Mouse (Mus musculus) brown adipose tissue, adult 24 weeks (tissue): Measurements from ENCODE around the gene Rnf208. TPM values are rescaled to one million over a fixed set of nuclear protein-coding genes. Genes with fewer than 3 reads are reported as not detected.

ENCODE experiments used
- H3K27ac ChIP-seq: fragments of 200-500 bp; replicated peaks from 2 replicates; pipeline ENCODE4 v1.5.1; 2012; ENCODE audit warnings: low read depth, mild to moderate bottlenecking, low read length
- H3K4me1 ChIP-seq: fragments of 200-500 bp; 2 replicates; pipeline ENCODE4 v1.6.1; 2012; ENCODE audit warnings: low read length, mixed read lengths; ENCODE audit not compliant: control insufficient read depth, insufficient read depth, insufficient read length
- H3K4me3 ChIP-seq: fragments of 200-500 bp; 2 replicates; pipeline ENCODE4 v1.5.1; 2012; ENCODE audit warnings: low read depth, mild to moderate bottlenecking, low read length, moderate library complexity; ENCODE audit not compliant: insufficient read depth
- polyA plus RNA-seq: library from polyadenylated mRNA; stranded (reverse); fragments of >200 nt; gene quantifications from 2 replicates; pipeline ENCODE4 v1.2.4, GENCODE M21; 2012; ENCODE audit not compliant: missing spikeins, insufficient read depth, insufficient read length

Rnf208 gene
- polyA plus RNA-seq, 1 experiment: not detected

- H3K4me3 ChIP-seq: no peak overlapping the region
- H3K4me1 ChIP-seq: peaks cover 45% of the 10 kb centered on the region
- no peak overlapping the region for H3K27ac ChIP-seq
Measured at GRCm38 (mm10) chr2:25267746-25268309, 25.8 kb downstream of the Rnf208 start.

GRCm38 (mm10) chr2:25271827-25272511 lies 29.9 kb downstream of the Rnf208 start, which contains the start of the genes Ssna1 and Anapc2:
Gene Ssna1, minus strand, starts transcription at chr2:25272438.
Gene Anapc2, plus strand, starts transcription at chr2:25272478.
- peak within 1 kb of the TSS; percentile 30 for H3K27ac ChIP-seq
- peaks cover 15% of the 10 kb centered on the region for H3K4me1 ChIP-seq
- H3K4me3 ChIP-seq: peak within 1 kb of the TSS; percentile 88

- Histone ChIP-seq H3K4me3 (peak overlapping the region; percentile 79), H3K27ac (no peak overlapping the region)
Measured at GRCm38 (mm10) chr2:25272515-25272914, 30.5 kb downstream of the Rnf208 start.

GRCm38 (mm10) chr2:25273010-25273409 lies 31.0 kb downstream of the Rnf208 start:
- peak overlapping the region; percentile 79 for H3K4me3 ChIP-seq
- H3K27ac ChIP-seq: no peak overlapping the region
- peaks cover 11% of the 10 kb centered on the region for H3K4me1 ChIP-seq

More at GRCm38 (mm10) chr2:25272515-25272914, 30.5 kb downstream of the Rnf208 start:
- peaks cover 11% of the 10 kb centered on the region for H3K4me1 ChIP-seq

- Histone ChIP-seq H3K4me3 (no peak overlapping the region), H3K27ac (no peak overlapping the region), H3K4me1 (no peaks in the 10 kb centered on the region)
Measured at GRCm38 (mm10) chr2:25278928-25279882, 37.1 kb downstream of the Rnf208 start.

GRCm38 (mm10) chr2:25285551-25285950 lies 43.5 kb downstream of the Rnf208 start:
- Histone ChIP-seq H3K4me1 (peaks cover 2% of the 10 kb centered on the region; the same call in 1 of the 2 replicates), H3K27ac (no peak overlapping the region), H3K4me3 (no peak overlapping the region)

- Histone ChIP-seq H3K27ac (no peak overlapping the region), H3K4me3 (no peak overlapping the region)
Measured at GRCm38 (mm10) chr2:25286314-25286713, 44.3 kb downstream of the Rnf208 start.

GRCm38 (mm10) chr2:25286837-25287636 lies 45.0 kb downstream of the Rnf208 start:
- H3K4me3 ChIP-seq: no peak overlapping the region
- no peak overlapping the region for H3K27ac ChIP-seq
- peaks cover 5% of the 10 kb centered on the region; the same call in 1 of the 2 replicates for H3K4me1 ChIP-seq

More at GRCm38 (mm10) chr2:25286314-25286713, 44.3 kb downstream of the Rnf208 start:
- H3K4me1 ChIP-seq: peaks cover 5% of the 10 kb centered on the region; the same call in 1 of the 2 replicates

GRCm38 (mm10) chr2:25287927-25288649 lies 46.0 kb downstream of the Rnf208 start, which contains the start of gene Tmem210:
Gene Tmem210, plus strand, starts transcription at chr2:25288145.
- H3K27ac ChIP-seq: no peak within 1 kb of the TSS
- H3K4me3 ChIP-seq: no peak within 1 kb of the TSS
- peaks cover 5% of the 10 kb centered on the region; the same call in 1 of the 2 replicates for H3K4me1 ChIP-seq

- Histone ChIP-seq H3K4me1 (peaks cover 5% of the 10 kb centered on the region; the same call in 1 of the 2 replicates), H3K27ac (no peak overlapping the region), H3K4me3 (no peak overlapping the region)
Measured at GRCm38 (mm10) chr2:25288734-25289345, 46.8 kb downstream of the Rnf208 start.

GRCm38 (mm10) chr2:25289651-25290050 lies 47.6 kb downstream of the Rnf208 start, which contains the start of gene Lrrc26:
Gene Lrrc26, plus strand, starts transcription at chr2:25289915.
- Histone ChIP-seq H3K4me3 (peak within 1 kb of the TSS; percentile 35), H3K27ac (no peak within 1 kb of the TSS)

GRCm38 (mm10) chr2:25290101-25290815 lies 48.2 kb downstream of the Rnf208 start:
- Histone ChIP-seq H3K4me3 (peak overlapping the region; percentile 35), H3K4me1 (peaks cover 5% of the 10 kb centered on the region; the same call in 1 of the 2 replicates), H3K27ac (no peak overlapping the region)

More at GRCm38 (mm10) chr2:25289651-25290050, 47.6 kb downstream of the Rnf208 start, which contains the start of gene Lrrc26:
- peaks cover 5% of the 10 kb centered on the region; the same call in 1 of the 2 replicates for H3K4me1 ChIP-seq

- H3K4me3 ChIP-seq: peak overlapping the region; percentile 35
- H3K27ac ChIP-seq: no peak overlapping the region
Measured at GRCm38 (mm10) chr2:25290816-25291130, 48.7 kb downstream of the Rnf208 start.

More at GRCm38 (mm10) chr2:25290816-25291130, 48.7 kb downstream of the Rnf208 start:
- H3K4me1 ChIP-seq: peaks cover 5% of the 10 kb centered on the region; the same call in 1 of the 2 replicates
